Mouse (Mus musculus): ENCODE data around the gene Atp5g1. TPM values are rescaled to one million over a fixed set of nuclear protein-coding genes. Genes with fewer than 3 reads are reported as not detected.

The Atp5g1 gene
- polyA plus RNA-seq, 1 experiment from 2014 or later = 536 TPM

GRCm38 (mm10) chr11:96058309-96058708 is 17.2 kb downstream of the Atp5g1 start:
- peaks cover 34% of the 10 kb centered on the region for H3K36me3 ChIP-seq (ENCODE audit: control insufficient read depth, insufficient read depth, low read length)
- no peaks in the 10 kb centered on the region for H3K27me3 ChIP-seq (ENCODE audit: control insufficient read depth, insufficient read depth, low read depth, low read length)
- H3K4me2 ChIP-seq (ENCODE audit: low read length) = no peak overlapping the region
- WGBS = 90% methylated on average over 4 of the region's 4 CpGs
- H3K4me1 ChIP-seq (ENCODE audit: control insufficient read depth, insufficient read depth, low read length) = peaks cover 6% of the 10 kb centered on the region
- ATAC-seq = no peak
- no peaks in the 10 kb centered on the region for H3K9me3 ChIP-seq (replicated peaks; ENCODE audit: control insufficient read depth, low read length, poor library complexity, severe bottlenecking)
- no peak overlapping the region for H3K4me3 ChIP-seq (ENCODE audit: low read depth, low read length)
- H3K27ac ChIP-seq (ENCODE audit: low read length) = no peak overlapping the region
- H3K9ac ChIP-seq (ENCODE audit: low read depth, low read length) = no peak overlapping the region

GRCm38 (mm10) chr11:96050854-96051253 is 24.6 kb downstream of the Atp5g1 start:
- no peaks in the 10 kb centered on the region for H3K9me3 ChIP-seq (replicated peaks; ENCODE audit: control insufficient read depth, low read length, poor library complexity, severe bottlenecking)
- 95% methylated on average over 3 of the region's 3 CpGs for WGBS
- no peak overlapping the region for H3K4me3 ChIP-seq (ENCODE audit: low read depth, low read length)
- no peak overlapping the region for H3K9ac ChIP-seq (ENCODE audit: low read depth, low read length)
- H3K4me2 ChIP-seq (ENCODE audit: low read length) = no peak overlapping the region
- no peak overlapping the region for H3K27ac ChIP-seq (ENCODE audit: low read length)
- no peaks in the 10 kb centered on the region for H3K27me3 ChIP-seq (ENCODE audit: control insufficient read depth, insufficient read depth, low read depth, low read length)
- H3K36me3 ChIP-seq (ENCODE audit: control insufficient read depth, insufficient read depth, low read length) = peaks cover 42% of the 10 kb centered on the region
- H3K4me1 ChIP-seq (ENCODE audit: control insufficient read depth, insufficient read depth, low read length) = no peaks in the 10 kb centered on the region
- no peak for ATAC-seq

GRCm38 (mm10) chr11:96049939-96050338 is 25.5 kb downstream of the Atp5g1 start:
- H3K36me3 ChIP-seq (ENCODE audit: control insufficient read depth, insufficient read depth, low read length) = peaks cover 42% of the 10 kb centered on the region
- H3K9me3 ChIP-seq (replicated peaks; ENCODE audit: control insufficient read depth, low read length, poor library complexity, severe bottlenecking) = no peaks in the 10 kb centered on the region
- H3K4me3 ChIP-seq (ENCODE audit: low read depth, low read length) = no peak overlapping the region
- no peaks in the 10 kb centered on the region for H3K4me1 ChIP-seq (ENCODE audit: control insufficient read depth, insufficient read depth, low read length)
- no peak overlapping the region for H3K27ac ChIP-seq (ENCODE audit: low read length)
- H3K9ac ChIP-seq (ENCODE audit: low read depth, low read length) = no peak overlapping the region
- H3K4me2 ChIP-seq (ENCODE audit: low read length) = no peak overlapping the region
- WGBS = 92% methylated on average over 4 of the region's 4 CpGs
- no peak for ATAC-seq
- no peaks in the 10 kb centered on the region for H3K27me3 ChIP-seq (ENCODE audit: control insufficient read depth, insufficient read depth, low read depth, low read length)

- no peak overlapping the region for H3K27ac ChIP-seq (ENCODE audit: low read length)
- H3K4me2 ChIP-seq (ENCODE audit: low read length) = no peak overlapping the region
- H3K36me3 ChIP-seq (ENCODE audit: control insufficient read depth, insufficient read depth, low read length) = peaks cover 38% of the 10 kb centered on the region
- no peak overlapping the region for H3K4me3 ChIP-seq (ENCODE audit: low read depth, low read length)
- H3K27me3 ChIP-seq (ENCODE audit: control insufficient read depth, insufficient read depth, low read depth, low read length) = no peaks in the 10 kb centered on the region
- no peaks in the 10 kb centered on the region for H3K9me3 ChIP-seq (replicated peaks; ENCODE audit: control insufficient read depth, low read length, poor library complexity, severe bottlenecking)
- no peak overlapping the region for H3K9ac ChIP-seq (ENCODE audit: low read depth, low read length)
- no peaks in the 10 kb centered on the region for H3K4me1 ChIP-seq (ENCODE audit: control insufficient read depth, insufficient read depth, low read length)
- 83% methylated on average over 4 of the region's 4 CpGs for WGBS
- ATAC-seq = no peak
Measured at GRCm38 (mm10) chr11:96047469-96048373, 27.7 kb downstream of the Atp5g1 start.

GRCm38 (mm10) chr11:96046793-96047192 is 28.7 kb downstream of the Atp5g1 start:
- WGBS = 83% methylated on average over 2 of the region's 2 CpGs
- Histone ChIP-seq H3K4me1 (ENCODE audit: control insufficient read depth, insufficient read depth, low read length) (no peaks in the 10 kb centered on the region), H3K27ac (ENCODE audit: low read length) (no peak overlapping the region), H3K27me3 (ENCODE audit: control insufficient read depth, insufficient read depth, low read depth, low read length) (no peaks in the 10 kb centered on the region), H3K9ac (ENCODE audit: low read depth, low read length) (no peak overlapping the region), H3K9me3 (replicated peaks; ENCODE audit: control insufficient read depth, low read length, poor library complexity, severe bottlenecking) (no peaks in the 10 kb centered on the region), H3K4me3 (ENCODE audit: low read depth, low read length) (no peak overlapping the region), H3K4me2 (ENCODE audit: low read length) (no peak overlapping the region), H3K36me3 (ENCODE audit: control insufficient read depth, insufficient read depth, low read length) (peaks cover 39% of the 10 kb centered on the region)
- ATAC-seq = no peak

- H3K27ac ChIP-seq (ENCODE audit: low read length) = no peak overlapping the region
- no peaks in the 10 kb centered on the region for H3K4me1 ChIP-seq (ENCODE audit: control insufficient read depth, insufficient read depth, low read length)
- H3K9me3 ChIP-seq (replicated peaks; ENCODE audit: control insufficient read depth, low read length, poor library complexity, severe bottlenecking) = no peaks in the 10 kb centered on the region
- no peak overlapping the region for H3K4me3 ChIP-seq (ENCODE audit: low read depth, low read length)
- H3K36me3 ChIP-seq (ENCODE audit: control insufficient read depth, insufficient read depth, low read length) = peaks cover 36% of the 10 kb centered on the region
- WGBS = 89% methylated on average over 8 of the region's 8 CpGs
- H3K27me3 ChIP-seq (ENCODE audit: control insufficient read depth, insufficient read depth, low read depth, low read length) = no peaks in the 10 kb centered on the region
- H3K4me2 ChIP-seq (ENCODE audit: low read length) = no peak overlapping the region
- ATAC-seq = no peak
- no peak overlapping the region for H3K9ac ChIP-seq (ENCODE audit: low read depth, low read length)
Measured at GRCm38 (mm10) chr11:96046028-96046427, 29.4 kb downstream of the Atp5g1 start.

- no peaks in the 10 kb centered on the region for H3K4me1 ChIP-seq (ENCODE audit: control insufficient read depth, insufficient read depth, low read length)
- no peak overlapping the region for H3K9ac ChIP-seq (ENCODE audit: low read depth, low read length)
- H3K27me3 ChIP-seq (ENCODE audit: control insufficient read depth, insufficient read depth, low read depth, low read length) = no peaks in the 10 kb centered on the region
- no peak for ATAC-seq
- 87% methylated on average over 11 of the region's 11 CpGs for WGBS
- no peak overlapping the region for H3K4me2 ChIP-seq (ENCODE audit: low read length)
- H3K9me3 ChIP-seq (replicated peaks; ENCODE audit: control insufficient read depth, low read length, poor library complexity, severe bottlenecking) = no peaks in the 10 kb centered on the region
- H3K4me3 ChIP-seq (ENCODE audit: low read depth, low read length) = no peak overlapping the region
- peaks cover 37% of the 10 kb centered on the region for H3K36me3 ChIP-seq (ENCODE audit: control insufficient read depth, insufficient read depth, low read length)
- no peak overlapping the region for H3K27ac ChIP-seq (ENCODE audit: low read length)
Measured at GRCm38 (mm10) chr11:96044803-96045567, 30.5 kb downstream of the Atp5g1 start.

GRCm38 (mm10) chr11:96038560-96038959 is 36.9 kb downstream of the Atp5g1 start:
- ATAC-seq = no peak
- H3K9ac ChIP-seq (ENCODE audit: low read depth, low read length) = no peak overlapping the region
- H3K27ac ChIP-seq (ENCODE audit: low read length) = no peak overlapping the region
- H3K36me3 ChIP-seq (ENCODE audit: control insufficient read depth, insufficient read depth, low read length) = 0 out of 2 replicates have a peak, but pooled peaks cover 12% of the 10 kb centered on the region
- no peaks in the 10 kb centered on the region for H3K27me3 ChIP-seq (ENCODE audit: control insufficient read depth, insufficient read depth, low read depth, low read length)
- H3K4me2 ChIP-seq (ENCODE audit: low read length) = no peak overlapping the region
- H3K9me3 ChIP-seq (replicated peaks; ENCODE audit: control insufficient read depth, low read length, poor library complexity, severe bottlenecking) = no peaks in the 10 kb centered on the region
- H3K4me1 ChIP-seq (ENCODE audit: control insufficient read depth, insufficient read depth, low read length) = peaks cover 25% of the 10 kb centered on the region
- WGBS = 88% methylated on average over 1 of the region's 1 CpGs
- H3K4me3 ChIP-seq (ENCODE audit: low read depth, low read length) = no peak overlapping the region

GRCm38 (mm10) chr11:96037499-96037898 is 38.0 kb downstream of the Atp5g1 start:
- H3K27me3 ChIP-seq (ENCODE audit: control insufficient read depth, insufficient read depth, low read depth, low read length) = no peaks in the 10 kb centered on the region
- H3K36me3 ChIP-seq (ENCODE audit: control insufficient read depth, insufficient read depth, low read length) = 0 out of 2 replicates have a peak, but pooled peaks cover 11% of the 10 kb centered on the region
- H3K9ac ChIP-seq (ENCODE audit: low read depth, low read length) = no peak overlapping the region
- WGBS = 92% methylated on average over 5 of the region's 5 CpGs
- no peak overlapping the region for H3K4me3 ChIP-seq (ENCODE audit: low read depth, low read length)
- H3K4me2 ChIP-seq (ENCODE audit: low read length) = no peak overlapping the region
- no peak for ATAC-seq
- peaks cover 25% of the 10 kb centered on the region for H3K4me1 ChIP-seq (ENCODE audit: control insufficient read depth, insufficient read depth, low read length)
- no peaks in the 10 kb centered on the region for H3K9me3 ChIP-seq (replicated peaks; ENCODE audit: control insufficient read depth, low read length, poor library complexity, severe bottlenecking)
- H3K27ac ChIP-seq (ENCODE audit: low read length) = no peak overlapping the region
